Comparison of ENCODE assay signal across 9 mouse cellular contexts in genomic region chr7:25385850-25386555, GRCm38 (mm10). TPM values are rescaled to one million over a fixed set of nuclear protein-coding genes. Genes with fewer than 3 reads are reported as not detected.
DNase-seq lines count a peak whose midpoint lies in the region; ATAC-seq and TF ChIP-seq lines count a peak whose summit lies in the region.
"Had no signal": no experiment of that assay in that cellular context is flagged by ENCODE, and none has a peak within 500 bp of the region (broad histone marks: within the 10 kb centered on the region; RNA-seq: fewer than 3 reads in every experiment).

No protein-coding gene starts in this region.

- no peaks in the 10 kb centered on the region for H3K27me3 ChIP-seq in erythroblast, embryonic 14.5 days (ENCODE audit: control insufficient read depth)
- H3K27me3 ChIP-seq in cerebellum, adult 2 months (ENCODE audit: control insufficient read depth, insufficient read depth, low read length) = no peaks in the 10 kb centered on the region
- no peaks in the 10 kb centered on the region for H3K27me3 ChIP-seq in heart, embryonic 15.5 days
- H3K27me3 ChIP-seq in midbrain, postnatal 0 days (ENCODE audit: insufficient read depth, low read length) = no peaks in the 10 kb centered on the region

- WGBS in cerebellum, adult 2 months = 48% methylated on average over 12 of the region's 12 CpGs
- WGBS in heart, embryonic 15.5 days = 45% methylated on average over 12 of the region's 12 CpGs
- 79% methylated on average over 12 of the region's 12 CpGs for WGBS in midbrain, postnatal 0 days

- peak overlapping the region; percentile 59; the same call in 1 of the 2 replicates for H3K27ac ChIP-seq in cerebellum, adult 2 months (ENCODE audit: insufficient read depth, low read length)
- H3K27ac ChIP-seq in heart, embryonic 15.5 days = peak overlapping the region; percentile 81
- H3K27ac ChIP-seq in midbrain, postnatal 0 days (ENCODE audit: low read depth, low read length) = peak overlapping the region; percentile 47

- peak overlapping the region; percentile 44 for H3K4me2 ChIP-seq in heart, embryonic 15.5 days
- H3K4me2 ChIP-seq in midbrain, postnatal 0 days (ENCODE audit: low read depth, low read length, poor library complexity, severe bottlenecking) = no peak overlapping the region

- H3K4me1 ChIP-seq in erythroblast, embryonic 14.5 days (ENCODE audit: control insufficient read depth) = peaks cover 49% of the 10 kb centered on the region
- H3K4me1 ChIP-seq in cerebellum, adult 2 months (ENCODE audit: control insufficient read depth, insufficient read depth, low read length) = peaks cover 59% of the 10 kb centered on the region
- peaks cover 47% of the 10 kb centered on the region for H3K4me1 ChIP-seq in heart, embryonic 15.5 days (replicated peaks)
- H3K4me1 ChIP-seq in midbrain, postnatal 0 days (ENCODE audit: insufficient read depth, low read length) = no peaks in the 10 kb centered on the region

- H3K36me3 ChIP-seq in erythroblast, embryonic 14.5 days (ENCODE audit: control insufficient read depth) = peaks cover 33% of the 10 kb centered on the region
- peaks cover 20% of the 10 kb centered on the region for H3K36me3 ChIP-seq in heart, embryonic 15.5 days
- H3K36me3 ChIP-seq in midbrain, postnatal 0 days (ENCODE audit: insufficient read depth, low read length) = peaks cover 60% of the 10 kb centered on the region

- no peak for ATAC-seq in erythroblast, adult 5-6 weeks (replicated peaks; ENCODE audit: low FRiP score, poor library complexity, severe bottlenecking)
- ATAC-seq in CD4-positive, CD25-positive, alpha-beta regulatory T cell, adult 4 months = peak; percentile 97
- ATAC-seq in heart, embryonic 15.5 days (replicated peaks; ENCODE audit: insufficient number of reproducible peaks, insufficient read depth, low FRiP score, low read depth) = peak; percentile 80
- no peak for ATAC-seq in midbrain, postnatal 0 days (ENCODE audit: low FRiP score)

- TF ChIP-seq CTCF in cerebellum, adult 2 months (IDR thresholded peaks at IDR 0.05; ENCODE audit: borderline replicate concordance, insufficient read depth, low read depth, low read length) = no peak
- TF ChIP-seq CTCF in midbrain, postnatal 0 days (IDR thresholded peaks at IDR 0.05) = no peak

- no peaks in the 10 kb centered on the region for H3K9me3 ChIP-seq in erythroblast, embryonic 14.5 days (ENCODE audit: control insufficient read depth, low read length)
- H3K9me3 ChIP-seq in heart, embryonic 15.5 days (replicated peaks) = no peaks in the 10 kb centered on the region
- H3K9me3 ChIP-seq in midbrain, postnatal 0 days (ENCODE audit: low read length) = no peaks in the 10 kb centered on the region

- peak; percentile 86 to 91 for DNase-seq in cerebellum, adult 2 months
- DNase-seq in kidney, postnatal 36 days = peak; percentile 94 to 97
- peak; percentile 63 for DNase-seq in midbrain, postnatal 0 days (ENCODE audit: low spot score)
- peak; percentile 63 to 84 for DNase-seq in urinary bladder, postnatal 36 days (ENCODE audit: low spot score in 2 of 2)

- no peak for TF ChIP-seq POLR2A in cerebellum, adult 2 months (IDR thresholded peaks at IDR 0.05; ENCODE audit: borderline replicate concordance, insufficient read depth, low read length)

- peak overlapping the region; percentile 42 for H3K9ac ChIP-seq in heart, embryonic 15.5 days
- no peak overlapping the region for H3K9ac ChIP-seq in midbrain, postnatal 0 days (replicated peaks; ENCODE audit: low read length, poor library complexity, severe bottlenecking)

- H3K4me3 ChIP-seq in erythroblast, embryonic 14.5 days (replicated peaks) = peak overlapping the region; percentile 5
- no peak overlapping the region for H3K4me3 ChIP-seq in cerebellum, adult 2 months (replicated peaks; ENCODE audit: insufficient read depth, low read depth, low read length)
- H3K4me3 ChIP-seq in heart, embryonic 15.5 days = peak overlapping the region; percentile 8; the same call in 1 of the 2 replicates
- no peak overlapping the region for H3K4me3 ChIP-seq in midbrain, postnatal 0 days (ENCODE audit: low read depth, low read length)

RNA-seq across cellular contexts. Expression of gene Lipe, which starts 12.5 kb away (rescaled TPM):
- polyA plus RNA-seq in erythroblast, embryonic 14.5 days (2012) = 0.22 and 0.32 TPM in 2 replicates
- 2.5 and 11.3 TPM in 2 replicates for total RNA-seq in erythroblast, adult 5-6 weeks (2015; ENCODE audit: low replicate concordance)
- total RNA-seq in erythroblast, adult 5-6 weeks (2017; ENCODE audit: low replicate concordance) = 4.5 and 6.7 TPM in 2 replicates
- polyA plus RNA-seq in CD4-positive, CD25-positive, alpha-beta regulatory T cell, adult 4 months (2017; shearing (Covaris generic)) = 10 to 100 TPM; 14.2 to 24.4 TPM
- 12.1 and 12.3 TPM in 2 replicates for polyA plus RNA-seq in cerebellum, adult 2 months (2012; rRNA removed)
- polyA plus RNA-seq in heart, embryonic 15.5 days (2015; fragmentation: Nextera tagmentation; extraction: Ambion mirVana) = 5.6 and 7.7 TPM in 2 replicates
- 10.6 and 11.6 TPM in 2 replicates for total RNA-seq in midbrain, postnatal 0 days (2014; rRNA removed)
- 6.9 and 7.6 TPM in 2 replicates for polyA plus RNA-seq in midbrain, postnatal 0 days (2015; fragmentation: Nextera tagmentation; extraction: Ambion mirVana)

RNA-seq across cellular contexts. Expression of gene Cnfn, which starts 16.5 kb away (rescaled TPM):
- polyA plus RNA-seq in erythroblast, embryonic 14.5 days (2012) = not detected in 2 replicates
- not detected in 2 replicates for total RNA-seq in erythroblast, adult 5-6 weeks (2015; ENCODE audit: low replicate concordance)
- total RNA-seq in erythroblast, adult 5-6 weeks (2017; ENCODE audit: low replicate concordance) = not detected in 2 replicates
- not detected for polyA plus RNA-seq in CD4-positive, CD25-positive, alpha-beta regulatory T cell, adult 4 months (2017; shearing (Covaris generic))
- polyA plus RNA-seq in cerebellum, adult 2 months (2012; rRNA removed) = 0.59 TPM in 1 of 2 replicates, not detected in the other
- polyA plus RNA-seq in heart, embryonic 15.5 days (2015; fragmentation: Nextera tagmentation; extraction: Ambion mirVana) = 0.22 and 1.1 TPM in 2 replicates
- total RNA-seq in midbrain, postnatal 0 days (2014; rRNA removed) = not detected in 2 replicates
- not detected in 2 replicates for polyA plus RNA-seq in midbrain, postnatal 0 days (2015; fragmentation: Nextera tagmentation; extraction: Ambion mirVana)
- total RNA-seq: left cerebral cortex, postnatal 25 days had no signal

RNA-seq across cellular contexts. Expression of gene Cxcl17, which starts 26.7 kb away (rescaled TPM):
- not detected in 2 replicates for polyA plus RNA-seq in erythroblast, embryonic 14.5 days (2012)
- not detected in 2 replicates for total RNA-seq in erythroblast, adult 5-6 weeks (2015; ENCODE audit: low replicate concordance)
- total RNA-seq in erythroblast, adult 5-6 weeks (2017; ENCODE audit: low replicate concordance) = not detected in 2 replicates
- not detected for polyA plus RNA-seq in CD4-positive, CD25-positive, alpha-beta regulatory T cell, adult 4 months (2017; shearing (Covaris generic))
- polyA plus RNA-seq in cerebellum, adult 2 months (2012; rRNA removed) = not detected in 2 replicates
- polyA plus RNA-seq in heart, embryonic 15.5 days (2015; fragmentation: Nextera tagmentation; extraction: Ambion mirVana) = 0.28 and 0.51 TPM in 2 replicates
- total RNA-seq in midbrain, postnatal 0 days (2014; rRNA removed) = not detected in 2 replicates
- 0.38 and 0.57 TPM in 2 replicates for polyA plus RNA-seq in midbrain, postnatal 0 days (2015; fragmentation: Nextera tagmentation; extraction: Ambion mirVana)
- total RNA-seq: left cerebral cortex, postnatal 25 days had no signal

Comparison
In these comparisons a context has a peak if more than half of its experiments do, and no peak if none do; other contexts are left out.
1. H3K4me3 ChIP-seq: peak in erythroblast, embryonic 14.5 days (single experiment) and heart, embryonic 15.5 days (single experiment); none in cerebellum, adult 2 months (single experiment) and midbrain, postnatal 0 days (single experiment).
2. ATAC-seq: peak in CD4-positive, CD25-positive, alpha-beta regulatory T cell, adult 4 months (single experiment) and heart, embryonic 15.5 days (single experiment); none in erythroblast, adult 5-6 weeks (single experiment) and midbrain, postnatal 0 days (single experiment).
3. Peak in every context shown above with its lines, with median percentiles within 50 percentile points of each other: DNase-seq and H3K27ac ChIP-seq.